Mouse (Mus musculus): ENCODE data around the gene Larp4b.

Gene Larp4b

DNA sequence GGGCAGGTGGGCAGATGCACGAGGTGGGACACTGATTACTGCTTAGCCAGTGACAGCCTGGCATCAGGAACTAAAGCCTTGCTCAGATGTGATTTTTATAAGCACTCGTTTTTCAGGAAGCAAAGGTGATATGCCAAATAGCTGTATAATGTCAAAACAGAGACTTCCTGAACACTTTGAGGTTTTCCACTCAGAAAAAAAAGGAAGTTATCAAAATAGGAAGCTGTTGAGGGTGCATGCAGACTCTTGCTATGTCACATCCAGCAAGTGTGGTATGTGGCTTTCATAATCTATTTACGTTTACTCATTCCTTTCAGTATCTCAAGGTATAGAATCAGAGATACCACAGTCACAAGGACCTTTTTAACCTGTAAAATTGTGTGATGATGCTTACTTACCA lies 79.7 kb downstream of the Larp4b start:
- in situ Hi-C loops (cut with MboI, MseI): loop anchor here in 1 of 2 experiments (5.0 kb wide), 1 partner anchor 56 kb away; no protein-coding TSS in a partner anchor

- in situ Hi-C loops (cut with MboI, MseI): no loop called here
Measured at GRCm38 (mm10) chr13:9175171-9175570, 81.5 kb downstream of the Larp4b start.

- in situ Hi-C loops (cut with MboI, MseI): no loop called here
Measured at GRCm38 (mm10) chr13:9178270-9178669, 84.6 kb downstream of the Larp4b start.

DNA sequence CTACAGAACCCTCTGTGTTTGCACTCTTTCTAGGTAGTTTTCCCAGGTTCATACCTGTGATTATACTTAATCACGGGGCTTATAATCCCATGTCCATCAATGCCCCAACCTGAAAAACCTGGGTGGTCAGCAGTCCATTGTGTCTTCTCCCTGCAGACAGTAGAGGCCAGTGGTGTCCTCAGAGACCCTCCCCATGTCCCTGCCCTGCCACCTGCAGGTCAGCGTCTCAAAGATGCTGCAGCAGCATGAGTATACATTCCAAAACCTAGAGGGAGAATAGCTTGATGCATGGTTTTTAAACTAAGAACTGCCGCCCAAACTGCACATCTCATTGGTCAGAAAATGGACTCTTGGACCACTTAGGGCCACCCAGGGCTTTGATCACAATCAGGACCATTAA lies 85.0 kb downstream of the Larp4b start:
- in situ Hi-C loops (cut with MboI, MseI): no loop called here

- in situ Hi-C loops (cut with MboI, MseI): loop anchor here (5.0 to 10.0 kb wide), 5 partner anchors 287 to 667 kb away; no protein-coding TSS in a partner anchor
Measured at GRCm38 (mm10) chr13:9180221-9180620, 86.5 kb downstream of the Larp4b start.

DNA sequence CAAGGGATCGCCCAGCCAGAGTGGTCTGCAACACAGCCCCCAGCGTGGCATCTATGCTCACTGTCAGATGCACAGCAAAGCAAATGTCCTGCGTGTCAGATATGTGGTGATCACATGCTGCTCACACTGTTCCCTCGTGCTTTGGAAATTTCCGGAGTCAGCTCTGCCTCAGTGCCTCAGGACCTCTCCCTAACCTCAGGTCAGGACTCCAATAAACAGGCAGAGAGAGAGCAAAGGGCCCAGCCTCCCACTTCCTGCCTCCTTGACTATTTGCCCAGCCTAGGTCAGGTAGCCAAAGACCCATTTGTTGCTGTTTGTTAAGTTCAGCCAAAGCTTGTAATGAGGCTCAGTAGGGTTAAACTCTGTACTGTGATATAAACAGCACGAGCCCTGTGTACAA lies 87.4 kb downstream of the Larp4b start:
- in situ Hi-C loops (cut with MboI, MseI): loop anchor here (5.0 to 10.0 kb wide), 5 partner anchors 286 to 666 kb away; no protein-coding TSS in a partner anchor

- in situ Hi-C loops (cut with MboI, MseI): loop anchor here (5.0 to 10.0 kb wide), 5 partner anchors 286 to 666 kb away; no protein-coding TSS in a partner anchor
Measured at GRCm38 (mm10) chr13:9181666-9182264, 88.1 kb downstream of the Larp4b start.

- in situ Hi-C loops (cut with MboI, MseI): loop anchor here (5.0 to 10.0 kb wide), 5 partner anchors 283 to 663 kb away; no protein-coding TSS in a partner anchor
Measured at GRCm38 (mm10) chr13:9184281-9184680, 90.6 kb downstream of the Larp4b start.

DNA sequence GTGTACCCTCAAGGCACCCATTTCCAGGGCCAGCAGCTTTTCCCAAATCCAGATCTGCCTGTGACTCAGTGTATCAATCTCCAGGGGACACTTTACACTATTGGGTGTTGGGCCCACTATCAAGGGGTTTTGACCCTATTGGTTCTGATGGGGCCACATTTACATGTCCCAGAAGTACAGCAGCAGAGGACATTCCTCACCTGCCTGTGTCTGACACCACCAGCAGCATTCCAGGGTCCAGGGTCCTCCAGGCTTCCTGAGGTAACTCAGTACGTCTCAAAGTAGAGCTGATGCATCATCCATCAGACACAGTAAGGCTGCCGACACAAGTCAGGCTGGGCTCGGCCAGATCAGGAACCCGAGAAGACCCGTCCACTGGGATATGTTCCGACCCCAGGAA lies 91.0 kb downstream of the Larp4b start:
- in situ Hi-C loops (cut with MboI, MseI): loop anchor here (5.0 to 10.0 kb wide), 6 partner anchors 283 to 663 kb away; no protein-coding TSS in a partner anchor

GRCm38 (mm10) chr13:9187156-9187555 lies 93.5 kb downstream of the Larp4b start:
- in situ Hi-C loops (cut with MboI, MseI): loop anchor here (5.0 to 10.0 kb wide), 2 partner anchors 380 to 448 kb away; no protein-coding TSS in a partner anchor

GRCm38 (mm10) chr13:9187566-9188530 lies 94.2 kb downstream of the Larp4b start:
- in situ Hi-C loops (cut with MboI, MseI): loop anchor here (5.0 to 10.0 kb wide), 2 partner anchors 379 to 447 kb away; no protein-coding TSS in a partner anchor

- in situ Hi-C loops (cut with MboI, MseI): loop anchor here (5.0 to 10.0 kb wide), 2 partner anchors 378 to 445 kb away; no protein-coding TSS in a partner anchor
Measured at GRCm38 (mm10) chr13:9189481-9189880, 95.8 kb downstream of the Larp4b start.

DNA sequence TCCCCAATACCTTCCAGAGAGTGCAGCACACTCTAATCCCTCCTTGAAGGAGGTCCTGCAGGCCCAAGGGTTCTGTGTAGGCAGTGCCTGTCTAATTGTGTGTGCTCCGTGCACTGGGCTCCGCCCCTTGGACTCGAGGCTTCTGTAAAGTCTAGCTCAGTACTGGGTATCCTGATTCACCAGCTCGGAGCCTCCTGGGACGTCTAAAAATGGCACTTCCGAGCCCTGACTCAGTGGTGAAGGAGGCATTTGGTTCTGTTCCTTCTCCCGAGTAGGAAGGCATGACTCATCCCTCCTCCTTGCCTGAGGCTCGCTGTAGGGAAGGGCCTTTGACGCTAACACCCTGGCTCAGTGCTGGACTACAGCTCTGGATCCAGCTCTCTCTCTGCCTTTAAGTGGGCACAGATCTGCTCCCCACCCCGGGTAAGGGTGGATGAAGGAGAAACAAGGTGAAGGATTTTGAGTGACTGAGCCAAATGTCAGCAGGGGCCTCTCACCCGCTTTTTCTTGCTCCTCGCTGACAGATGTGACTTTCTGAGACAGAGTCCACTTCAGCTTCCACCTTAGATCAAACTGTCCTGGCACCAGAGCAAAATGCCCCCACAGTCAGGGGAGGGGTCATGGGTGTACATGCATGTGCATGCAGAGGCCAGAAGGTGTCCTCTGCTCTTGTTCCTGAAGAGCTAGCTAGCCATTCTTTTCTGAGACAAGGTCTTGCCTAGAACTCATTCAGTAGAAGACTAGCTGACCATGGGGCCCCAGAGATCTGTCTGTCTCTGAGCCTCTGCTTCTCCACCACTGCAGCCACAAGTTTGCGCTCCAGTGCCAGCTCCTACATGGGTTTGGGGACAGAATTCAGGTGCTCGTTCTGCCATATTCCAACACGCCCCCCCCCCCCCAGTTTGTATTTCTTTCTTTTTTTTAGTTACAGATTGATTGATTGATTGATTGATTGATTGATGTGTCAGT lies 97.8 kb downstream of the Larp4b start:
- in situ Hi-C loops (cut with MboI, MseI): no loop called here

- in situ Hi-C loops (cut with MboI, MseI): no loop called here
Measured at GRCm38 (mm10) chr13:9192797-9193330, 99.2 kb downstream of the Larp4b start.

DNA sequence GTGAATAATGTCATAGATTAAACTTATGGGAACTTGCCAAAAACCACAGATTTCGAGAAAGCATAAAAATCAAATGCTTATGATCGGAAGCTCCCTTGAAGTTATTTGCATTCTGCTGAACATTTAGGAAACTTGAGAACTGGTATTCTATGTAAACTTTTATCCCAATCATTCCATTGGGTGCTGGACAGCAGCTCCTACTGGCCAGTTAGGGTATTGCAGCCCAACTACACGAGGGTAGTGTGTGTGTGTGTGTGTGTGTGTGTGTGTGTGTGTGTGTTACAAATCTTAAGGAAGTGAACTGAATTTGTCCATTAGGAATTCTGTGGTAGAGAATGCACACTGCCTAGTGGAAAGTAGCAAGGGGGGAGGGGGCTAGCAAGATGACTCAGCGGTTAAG lies 101.0 kb downstream of the Larp4b start:
- in situ Hi-C loops (cut with MboI, MseI): no loop called here

DNA sequence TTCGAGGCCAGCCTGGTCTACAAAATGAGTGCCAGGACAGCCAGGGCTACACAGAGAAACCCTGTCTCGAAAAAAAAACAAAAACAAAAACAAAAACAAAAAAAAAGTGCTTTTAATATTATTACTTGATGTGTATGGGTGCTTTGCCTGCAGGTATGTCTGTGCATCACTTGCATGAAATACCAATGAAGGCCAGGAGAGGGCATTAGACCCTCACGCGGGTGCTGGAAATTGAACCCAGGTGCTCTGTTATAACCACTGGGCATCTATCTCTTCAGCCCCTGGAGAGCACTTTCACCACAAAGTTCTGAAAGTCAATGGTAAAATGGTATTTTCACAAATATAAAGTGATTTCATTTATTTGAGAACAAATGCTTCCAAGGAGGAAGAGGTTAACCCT lies 101.9 kb downstream of the Larp4b start:
- in situ Hi-C loops (cut with MboI, MseI): no loop called here

GRCm38 (mm10) chr13:9198106-9198505 lies 104.4 kb downstream of the Larp4b start:
- in situ Hi-C loops (cut with MboI, MseI): no loop called here

DNA sequence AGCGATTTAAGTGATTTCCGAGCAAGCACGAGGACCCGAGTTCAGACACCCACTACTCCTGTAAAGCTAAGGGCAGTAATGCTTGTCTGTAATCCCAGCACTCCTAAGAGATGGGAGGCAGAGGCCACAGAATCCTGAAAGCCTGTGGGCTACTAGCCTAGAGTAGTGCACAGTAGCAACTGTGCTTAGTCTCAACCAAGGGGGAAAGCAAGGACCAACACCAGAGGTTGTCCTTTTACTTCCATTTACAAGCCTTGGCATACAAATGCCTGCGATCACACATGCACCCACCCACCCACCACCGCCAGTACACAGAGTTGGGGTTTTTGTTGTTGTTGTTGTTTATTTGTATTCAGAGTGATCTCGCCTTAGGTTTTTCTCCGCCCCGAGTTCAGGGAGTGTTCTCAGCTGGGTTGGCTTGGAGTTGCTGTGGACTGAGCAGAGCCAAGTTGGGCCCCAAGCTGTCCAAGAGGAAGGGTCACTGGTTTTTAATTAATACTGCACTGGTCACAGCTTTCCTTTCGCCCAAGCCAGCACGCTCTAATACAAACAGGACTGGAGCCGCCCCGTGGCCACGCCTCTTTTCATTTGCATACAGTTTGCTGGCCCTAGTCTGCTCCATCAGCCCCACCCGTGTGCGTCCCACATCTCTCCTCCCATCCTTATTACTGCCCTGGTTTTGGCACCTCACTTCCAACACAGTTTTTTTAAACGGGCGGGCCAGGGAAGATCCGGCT lies 105.2 kb downstream of the Larp4b start:
- in situ Hi-C loops (cut with MboI, MseI): no loop called here

- in situ Hi-C loops (cut with MboI, MseI): no loop called here
Measured at GRCm38 (mm10) chr13:9199465-9199844, 105.8 kb downstream of the Larp4b start.

Measured in T-helper 17 cell (primary cell).